Mouse (Mus musculus) kidney, embryonic 16.5 days (tissue): Measurements from ENCODE around the gene Pld6. TPM values are rescaled to one million over a fixed set of nuclear protein-coding genes. Genes with fewer than 3 reads are reported as not detected.
"Not testable (repeated sequence)": the region's sequence is repeated elsewhere in the genome, so short reads cannot be mapped to it uniquely, and the experiment has no call there.

Experiments used
- ATAC-seq: fragments of 200-750 bp; cut with Nextera tagmentation; 2 replicates; pipeline ENCODE4 v1.8.0; 2017; ENCODE audit warnings: moderate TSS enrichment; ENCODE audit not compliant: low FRiP score, low TSS enrichment
- H3K27ac ChIP-seq: fragments of 300-500 bp; sonication (generic); 2 replicates; pipeline ENCODE4 v1.5.1; 2014; ENCODE audit warnings: low read length
- H3K27me3 ChIP-seq: fragments of 300-500 bp; sonication (generic); 2 replicates; pipeline ENCODE4 v1.6.1; 2014; ENCODE audit warnings: low read length, control low read depth, mixed read lengths; ENCODE audit not compliant: insufficient read depth
- H3K36me3 ChIP-seq: fragments of 300-500 bp; sonication (generic); 2 replicates; pipeline ENCODE4 v1.6.1; 2014; ENCODE audit warnings: low read length, control low read depth, mixed read lengths; ENCODE audit not compliant: insufficient read depth
- H3K4me1 ChIP-seq: fragments of 300-500 bp; sonication (generic); 2 replicates; pipeline ENCODE4 v1.6.1; 2014; ENCODE audit warnings: low read length, control low read depth, mixed read lengths; ENCODE audit not compliant: insufficient read depth
- H3K4me2 ChIP-seq: fragments of 300-500 bp; sonication (generic); replicated peaks from 2 replicates; pipeline ENCODE4 v1.6.1; 2014; ENCODE audit warnings: low read depth, low read length
- H3K4me3 ChIP-seq: fragments of 300-500 bp; sonication (generic); 2 replicates; pipeline ENCODE4 v1.5.1; 2014; ENCODE audit warnings: mild to moderate bottlenecking, low read length
- H3K9ac ChIP-seq: fragments of 300-500 bp; sonication (generic); replicated peaks from 2 replicates; pipeline ENCODE4 v1.6.1; 2014; ENCODE audit warnings: low read length
- H3K9me3 ChIP-seq: fragments of 300-500 bp; sonication (generic); 2 replicates; pipeline ENCODE4 v1.6.1; 2016; ENCODE audit warnings: low read length, control low read depth
- WGBS: fragments of 180-500 bp; shearing (Covaris S2); extraction: QIAGEN DNeasy Blood & Tissue Kit; methylation state at CpG from one replicate; pipeline ENCODE4 v1.1.7; 2014; 5-methylcytosine and 5-hydroxymethylcytosine counted together
- polyA plus RNA-seq: library from polyadenylated mRNA; unstranded; fragments of >200 nt; fragmentation: Nextera tagmentation; extraction: Ambion mirVana; gene quantifications from 2 replicates; pipeline ENCODE4 v1.2.1, GENCODE M21; 2015

The Pld6 gene
- polyA plus RNA-seq, 1 experiment from 2014 or later = 6.6 TPM

GRCm38 (mm10) chr11:59739996-59740395 lies 47.4 kb downstream of the Pld6 start:
- H3K4me3 ChIP-seq = no peak overlapping the region
- no peak overlapping the region for H3K27ac ChIP-seq
- H3K4me2 ChIP-seq = no peak overlapping the region
- H3K9ac ChIP-seq = no peak overlapping the region
- peaks cover 66% of the 10 kb centered on the region for H3K36me3 ChIP-seq
- no peaks in the 10 kb centered on the region for H3K9me3 ChIP-seq
- ATAC-seq = no peak
- H3K4me1 ChIP-seq = no peaks in the 10 kb centered on the region
- 84% methylated on average over 2 of the region's 2 CpGs for WGBS
- H3K27me3 ChIP-seq = no peaks in the 10 kb centered on the region

- no peak for ATAC-seq
- no peak overlapping the region for H3K9ac ChIP-seq
- H3K4me1 ChIP-seq = peaks cover 3% of the 10 kb centered on the region
- H3K4me3 ChIP-seq = no peak overlapping the region
- no peaks in the 10 kb centered on the region for H3K27me3 ChIP-seq
- no peaks in the 10 kb centered on the region for H3K9me3 ChIP-seq
- H3K4me2 ChIP-seq = no peak overlapping the region
- peaks cover 48% of the 10 kb centered on the region for H3K36me3 ChIP-seq
- H3K27ac ChIP-seq = no peak overlapping the region
- 92% methylated on average over 12 of the region's 12 CpGs for WGBS
These were observed 50.2 kb downstream of the Pld6 start for GRCm38 (mm10) chr11:59737250-59737649.

- H3K4me1 ChIP-seq, H3K27ac ChIP-seq, H3K9me3 ChIP-seq, ATAC-seq, H3K27me3 ChIP-seq, H3K4me3 ChIP-seq, H3K9ac ChIP-seq, H3K4me2 ChIP-seq: not testable (repeated sequence)
- peaks cover 36% of the 10 kb centered on the region for H3K36me3 ChIP-seq
- WGBS = 87% methylated on average over 4 of the region's 4 CpGs
These were observed 51.5 kb downstream of the Pld6 start for GRCm38 (mm10) chr11:59735938-59736337.

GRCm38 (mm10) chr11:59734335-59734734 lies 53.1 kb downstream of the Pld6 start:
- H3K9ac ChIP-seq = no peak overlapping the region
- H3K36me3 ChIP-seq = peaks cover 35% of the 10 kb centered on the region
- no peak overlapping the region for H3K27ac ChIP-seq
- H3K4me1 ChIP-seq = peaks cover 9% of the 10 kb centered on the region
- H3K4me3 ChIP-seq = no peak overlapping the region
- no peak for ATAC-seq
- no peak overlapping the region for H3K4me2 ChIP-seq
- H3K9me3 ChIP-seq = no peaks in the 10 kb centered on the region
- H3K27me3 ChIP-seq = no peaks in the 10 kb centered on the region
- WGBS = 75% methylated on average over 1 of the region's 1 CpGs

Other genes with a start within 250 kb of the Pld6 start
- 0.04 and 0.07 TPM in 2 replicates for gene Nlrp3, start 246.1 kb downstream of the Pld6 start, polyA plus RNA-seq
- gene Olfr222, start 211.4 kb downstream of the Pld6 start, polyA plus RNA-seq = not detected in 2 replicates
- gene Olfr223, start 194.4 kb downstream of the Pld6 start, polyA plus RNA-seq = not detected in 2 replicates
- 42.7 and 43.8 TPM in 2 replicates for gene Mprip, start 126.3 kb downstream of the Pld6 start, polyA plus RNA-seq
- 37.7 and 41.5 TPM in 2 replicates for gene Flcn, start 22.4 kb upstream of the Pld6 start, polyA plus RNA-seq
- 44.4 and 46.3 TPM in 2 replicates for gene Nt5m, start 51.8 kb upstream of the Pld6 start, polyA plus RNA-seq
- 215 and 224 TPM in 2 replicates for gene Cops3, start 52.2 kb upstream of the Pld6 start, polyA plus RNA-seq
- 49.1 and 49.3 TPM in 2 replicates for gene Med9, start 160.6 kb upstream of the Pld6 start, polyA plus RNA-seq
- gene Rasd1, start 177.3 kb upstream of the Pld6 start, polyA plus RNA-seq = 3.3 and 4.2 TPM in 2 replicates